Mouse (Mus musculus) midbrain, embryonic 13.5 days (tissue): ENCODE results near the gene Gfod1. TPM values are rescaled to one million over a fixed set of nuclear protein-coding genes. Genes with fewer than 3 reads are reported as not detected.

ENCODE experiments used
- ATAC-seq: fragments of 200-750 bp; cut with Nextera tagmentation; 2 replicates; pipeline ENCODE4 v1.8.0; 2017; ENCODE audit warnings: mild to moderate bottlenecking, moderate TSS enrichment, moderate library complexity
- H3K27ac ChIP-seq: fragments of 300-500 bp; sonication (generic); 2 replicates; pipeline ENCODE4 v1.5.1; 2015; ENCODE audit warnings: inconsistent platforms, mild to moderate bottlenecking, moderate library complexity
- H3K27me3 ChIP-seq: fragments of 300-500 bp; sonication (generic); 2 replicates; pipeline ENCODE4 v1.6.1; 2015; ENCODE audit warnings: mild to moderate bottlenecking, inconsistent platforms
- H3K36me3 ChIP-seq: fragments of 300-500 bp; sonication (generic); 2 replicates; pipeline ENCODE4 v1.6.1; 2015; ENCODE audit warnings: mild to moderate bottlenecking, inconsistent platforms
- H3K4me1 ChIP-seq: fragments of 300-500 bp; sonication (generic); replicated peaks from 2 replicates; pipeline ENCODE4 v1.6.1; 2015; ENCODE audit warnings: inconsistent platforms
- H3K4me2 ChIP-seq: fragments of 300-500 bp; sonication (generic); replicated peaks from 2 replicates; pipeline ENCODE4 v1.6.1; 2015; ENCODE audit warnings: moderate library complexity, mild to moderate bottlenecking, inconsistent platforms
- H3K4me3 ChIP-seq: fragments of 300-500 bp; sonication (generic); replicated peaks from 2 replicates; pipeline ENCODE4 v1.5.1; 2015; ENCODE audit warnings: mild to moderate bottlenecking, inconsistent platforms
- H3K9ac ChIP-seq: fragments of 300-500 bp; sonication (generic); replicated peaks from 2 replicates; pipeline ENCODE4 v1.6.1; 2015; ENCODE audit warnings: mild to moderate bottlenecking, inconsistent platforms
- H3K9me3 ChIP-seq: fragments of 300-500 bp; sonication (generic); 2 replicates; pipeline ENCODE4 v1.6.1; 2016; ENCODE audit warnings: mild to moderate bottlenecking, inconsistent platforms
- WGBS: fragments of 180-500 bp; shearing (Covaris S2); methylation state at CpG from one replicate; pipeline ENCODE4 v1.1.7; 2015; 5-methylcytosine and 5-hydroxymethylcytosine counted together
- polyA plus RNA-seq: library from polyadenylated mRNA; unstranded; fragments of >200 nt; fragmentation: Nextera tagmentation; extraction: Ambion mirVana; gene quantifications from 2 replicates; pipeline ENCODE4 v1.2.1, GENCODE M21; 2015

Gfod1 gene
- polyA plus RNA-seq, 1 experiment from 2014 or later, result 1.7 TPM

DNA sequence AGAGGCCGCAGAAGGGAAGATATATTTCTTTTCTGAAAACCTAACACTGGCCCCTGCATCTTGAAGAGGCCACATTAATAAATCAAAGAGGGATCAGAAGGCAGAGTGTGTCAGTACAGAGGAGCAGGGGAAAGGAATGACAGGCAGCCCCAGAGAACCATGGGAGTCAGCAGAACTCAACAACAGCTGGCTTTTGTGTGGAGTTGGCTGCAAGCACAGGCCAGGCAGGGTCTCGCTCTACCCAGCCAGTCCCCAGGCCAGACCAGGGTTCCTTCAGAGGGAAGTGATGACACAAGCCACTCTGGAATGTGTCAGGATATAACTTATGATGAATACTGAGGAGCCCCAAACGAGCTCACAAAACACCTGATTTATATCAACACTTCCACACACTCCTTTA, 144.5 kb downstream of the Gfod1 start:
- H3K9ac ChIP-seq, result no peak overlapping the region
- H3K4me2 ChIP-seq, result no peak overlapping the region
- H3K36me3 ChIP-seq, result peaks cover 55% of the 10 kb centered on the region
- H3K4me1 ChIP-seq, result no peaks in the 10 kb centered on the region
- no peaks in the 10 kb centered on the region for H3K27me3 ChIP-seq
- 82% methylated on average over 3 of the region's 3 CpGs for WGBS
- H3K27ac ChIP-seq, result peak overlapping the region; percentile 7; the same call in 1 of the 2 replicates
- H3K4me3 ChIP-seq, result no peak overlapping the region
- H3K9me3 ChIP-seq, result no peaks in the 10 kb centered on the region
- no peak for ATAC-seq

DNA sequence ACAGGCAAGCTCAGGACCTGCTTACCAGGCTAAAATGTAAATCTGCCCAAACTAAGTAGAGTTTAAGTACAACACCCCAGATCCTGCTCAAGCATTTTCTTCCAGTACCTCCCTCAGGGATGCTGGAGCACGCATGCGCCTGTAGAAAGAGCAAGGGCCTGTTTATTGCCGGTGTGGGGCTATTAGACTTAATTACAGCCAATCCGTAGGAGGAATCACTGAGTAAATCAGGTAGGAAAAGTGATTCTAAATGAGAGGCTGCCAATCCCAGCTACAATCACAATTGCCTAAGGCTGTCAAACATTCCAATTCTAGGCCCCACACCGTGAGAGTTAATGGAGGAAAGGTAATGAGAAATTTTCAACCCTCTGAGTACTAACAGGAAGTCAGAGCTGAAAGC, 145.7 kb downstream of the Gfod1 start:
- no peak for ATAC-seq
- Histone ChIP-seq H3K27ac (no peak overlapping the region), H3K9ac (no peak overlapping the region), H3K27me3 (no peaks in the 10 kb centered on the region), H3K4me3 (no peak overlapping the region), H3K9me3 (no peaks in the 10 kb centered on the region), H3K4me1 (no peaks in the 10 kb centered on the region), H3K4me2 (no peak overlapping the region), H3K36me3 (peaks cover 56% of the 10 kb centered on the region)
- 66% methylated on average over 5 of the region's 5 CpGs for WGBS

DNA sequence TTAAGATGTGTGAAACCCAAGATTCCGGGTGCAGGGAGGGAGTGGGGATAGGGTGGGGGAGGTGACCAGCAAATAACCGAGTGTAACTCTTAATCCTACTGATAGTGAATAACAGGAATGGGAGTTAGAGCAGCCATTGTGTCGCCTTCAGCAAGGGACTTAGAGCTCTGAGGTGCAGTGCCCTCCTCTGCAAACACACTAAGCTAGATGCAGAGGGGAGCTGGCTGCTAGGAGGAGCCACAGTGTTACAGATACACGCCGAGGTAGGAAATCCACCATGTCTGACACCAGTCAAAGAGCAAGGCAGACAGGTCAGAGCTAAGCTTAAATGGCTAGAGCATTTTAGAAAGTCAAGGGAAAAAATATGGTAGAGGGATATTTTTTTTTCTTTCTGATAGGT, 146.6 kb downstream of the Gfod1 start:
- ATAC-seq, result no peak
- no peaks in the 10 kb centered on the region for H3K9me3 ChIP-seq
- 26% methylated on average over 5 of the region's 5 CpGs for WGBS
- peaks cover 60% of the 10 kb centered on the region for H3K36me3 ChIP-seq
- no peaks in the 10 kb centered on the region for H3K4me1 ChIP-seq
- no peaks in the 10 kb centered on the region for H3K27me3 ChIP-seq
- no peak overlapping the region for H3K9ac ChIP-seq
- H3K4me3 ChIP-seq, result no peak overlapping the region
- H3K4me2 ChIP-seq, result no peak overlapping the region
- H3K27ac ChIP-seq, result no peak overlapping the region

DNA sequence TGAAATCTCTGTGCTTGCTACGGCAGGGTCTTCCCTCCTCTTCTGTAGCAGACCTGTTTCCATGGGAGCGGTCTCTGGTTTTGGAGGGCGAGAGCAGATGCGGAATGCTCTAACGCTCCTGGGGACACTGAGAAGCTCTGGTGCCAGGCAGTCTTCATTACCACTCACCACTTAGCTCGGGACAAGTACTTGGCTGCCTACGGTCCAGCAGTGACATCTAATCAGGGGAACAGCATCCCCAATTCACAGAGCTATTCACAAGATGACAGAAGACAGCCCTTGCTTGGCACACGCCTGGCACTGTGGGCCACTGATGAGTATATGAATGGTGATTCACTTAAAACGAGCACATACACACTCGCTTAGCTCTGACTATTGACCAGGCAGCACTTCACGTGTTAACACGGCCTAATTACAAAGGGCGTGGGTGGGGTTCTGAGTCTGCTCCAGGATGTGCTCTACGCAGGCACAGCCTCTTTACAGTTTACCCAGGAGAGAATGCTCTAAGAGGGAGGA, 151.9 kb downstream of the Gfod1 start:
- Histone ChIP-seq H3K4me2 (no peak overlapping the region), H3K27me3 (no peaks in the 10 kb centered on the region), H3K36me3 (peaks cover 62% of the 10 kb centered on the region), H3K4me3 (no peak overlapping the region), H3K9ac (no peak overlapping the region), H3K27ac (no peak overlapping the region), H3K4me1 (no peaks in the 10 kb centered on the region), H3K9me3 (no peaks in the 10 kb centered on the region)
- no peak for ATAC-seq
- WGBS, result 91% methylated on average over 14 of the region's 14 CpGs

DNA sequence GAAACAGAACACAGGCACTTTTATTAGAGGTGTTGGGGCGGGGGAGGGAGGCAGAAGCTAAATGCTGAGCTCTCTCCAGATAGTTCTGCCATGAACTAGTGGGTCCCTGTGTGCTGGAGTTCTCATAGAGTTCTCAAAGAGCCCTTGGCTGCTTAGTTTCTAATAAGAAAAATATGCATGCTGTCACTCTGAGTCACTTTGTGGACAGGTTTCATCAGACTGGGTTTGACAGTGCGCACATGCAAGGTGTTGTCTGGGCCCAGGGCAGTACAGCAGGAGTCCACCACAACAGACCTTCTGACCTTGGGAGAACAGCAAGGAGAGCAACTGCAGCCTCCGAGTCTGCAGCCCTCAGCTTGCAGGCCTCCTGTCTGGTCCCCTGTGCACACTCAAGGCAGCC, 154.3 kb downstream of the Gfod1 start:
- Histone ChIP-seq H3K9me3 (no peaks in the 10 kb centered on the region), H3K9ac (no peak overlapping the region), H3K4me1 (no peaks in the 10 kb centered on the region), H3K4me3 (no peak overlapping the region), H3K4me2 (no peak overlapping the region), H3K27me3 (no peaks in the 10 kb centered on the region), H3K36me3 (peaks cover 45% of the 10 kb centered on the region), H3K27ac (no peak overlapping the region)
- no peak for ATAC-seq
- WGBS, result 95% methylated on average over 3 of the region's 3 CpGs

DNA sequence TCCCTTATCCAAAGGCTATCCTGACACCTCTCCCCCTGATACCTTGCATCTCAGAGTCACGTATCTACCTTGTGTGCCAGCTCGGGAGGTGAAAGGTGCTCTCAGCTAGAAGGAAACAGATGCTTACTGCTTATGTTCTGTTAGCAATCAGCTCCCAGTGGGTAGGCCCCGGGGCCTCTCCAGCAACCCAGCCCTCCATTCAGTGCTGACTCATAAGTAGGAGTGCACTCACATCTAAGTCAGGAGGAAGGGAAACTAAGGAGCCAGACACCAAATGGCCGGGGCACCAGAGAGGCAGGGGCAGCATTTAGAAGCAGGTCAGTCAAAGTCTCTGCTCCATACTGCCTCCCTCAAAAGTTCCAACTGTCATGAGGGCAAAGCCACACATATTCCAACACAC, 155.3 kb downstream of the Gfod1 start:
- no peaks in the 10 kb centered on the region for H3K4me1 ChIP-seq
- no peak overlapping the region for H3K4me3 ChIP-seq
- no peak overlapping the region for H3K4me2 ChIP-seq
- peaks cover 35% of the 10 kb centered on the region for H3K36me3 ChIP-seq
- whole genome bisulfite sequencing, result 84% methylated on average over 4 of the region's 4 CpGs
- ATAC-seq, result no peak
- H3K27me3 ChIP-seq, result no peaks in the 10 kb centered on the region
- H3K9ac ChIP-seq, result no peak overlapping the region
- no peaks in the 10 kb centered on the region for H3K9me3 ChIP-seq
- H3K27ac ChIP-seq, result no peak overlapping the region

DNA sequence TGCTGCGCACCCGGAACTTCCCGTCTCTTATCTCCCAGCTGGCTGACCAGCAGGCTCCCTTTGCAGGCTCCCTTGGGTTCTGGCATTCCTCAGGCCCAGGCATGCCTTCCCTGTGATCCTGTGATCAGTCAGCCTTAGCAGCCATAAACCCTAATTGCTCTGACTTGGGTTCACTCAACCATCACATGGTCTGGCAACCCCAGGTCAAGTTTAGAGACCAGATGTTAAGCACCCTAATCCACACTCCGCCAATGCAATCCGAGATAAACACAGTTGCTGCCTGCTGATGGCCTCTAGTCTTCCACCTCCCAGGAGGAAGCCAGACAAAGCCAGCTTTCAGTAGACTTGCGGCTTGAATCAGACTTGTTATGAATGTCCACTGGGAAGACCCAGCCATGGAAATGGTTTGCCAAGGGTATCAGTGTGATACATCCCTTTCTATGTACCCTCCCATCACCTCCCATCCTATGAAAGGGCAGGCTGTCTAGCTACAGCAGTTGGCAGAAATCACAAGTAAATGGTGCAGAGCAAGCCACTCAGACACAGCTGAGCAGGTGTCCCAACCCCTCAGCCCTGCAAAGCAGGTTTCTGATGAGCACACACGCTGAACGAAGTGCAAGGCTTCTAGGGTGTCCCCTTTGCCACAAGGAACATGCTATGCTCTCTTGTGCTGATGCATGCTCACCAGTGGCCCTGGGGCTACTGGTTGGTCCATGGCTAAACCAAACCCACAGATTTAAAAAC, 157.3 kb downstream of the Gfod1 start:
- no peak overlapping the region for H3K27ac ChIP-seq
- H3K9ac ChIP-seq, result no peak overlapping the region
- H3K4me1 ChIP-seq, result no peaks in the 10 kb centered on the region
- no peak for ATAC-seq
- no peaks in the 10 kb centered on the region for H3K27me3 ChIP-seq
- H3K4me2 ChIP-seq, result no peak overlapping the region
- peaks cover 17% of the 10 kb centered on the region for H3K36me3 ChIP-seq
- no peaks in the 10 kb centered on the region for H3K9me3 ChIP-seq
- H3K4me3 ChIP-seq, result no peak overlapping the region
- 69% methylated on average over 8 of the region's 8 CpGs for WGBS

Other genes starting within 250 kb of the Gfod1 start
- gene Tbc1d7, start 132.7 kb downstream of the Gfod1 start, polyA plus RNA-seq, result 87.6 and 101 TPM in 2 replicates
- gene Sirt5, start 61.3 kb upstream of the Gfod1 start, polyA plus RNA-seq, result 40.8 and 41.7 TPM in 2 replicates
- 180 and 182 TPM in 2 replicates for gene Nol7, start 94.2 kb upstream of the Gfod1 start, polyA plus RNA-seq
- 11.7 and 14.4 TPM in 2 replicates for gene Ranbp9, start 177.1 kb upstream of the Gfod1 start, polyA plus RNA-seq